Mouse (Mus musculus) kidney, embryonic 14.5 days (tissue): Measurements from ENCODE around the gene S100pbp. TPM values are rescaled to one million over a fixed set of nuclear protein-coding genes. Genes with fewer than 3 reads are reported as not detected.
A peak's percentile ranks its signal among the peaks of the same experiment; 100 is the strongest.

ENCODE experiments used
- ATAC-seq: fragments of 200-750 bp; cut with Nextera tagmentation; 2 replicates; pipeline ENCODE4 v1.8.0; 2017; ENCODE audit warnings: moderate number of reproducible peaks, mild to moderate bottlenecking, moderate TSS enrichment, moderate library complexity; ENCODE audit not compliant: low FRiP score, low TSS enrichment
- H3K27ac ChIP-seq: fragments of 300-500 bp; sonication (generic); 2 replicates; pipeline ENCODE4 v1.5.1; 2014; ENCODE audit warnings: low read depth, mild to moderate bottlenecking, low read length, moderate library complexity, mixed read lengths
- H3K27me3 ChIP-seq: fragments of 300-500 bp; sonication (generic); 2 replicates; pipeline ENCODE4 v1.6.1; 2014; ENCODE audit warnings: mild to moderate bottlenecking, low read length; ENCODE audit not compliant: control insufficient read depth, insufficient read depth
- H3K36me3 ChIP-seq: fragments of 300-500 bp; sonication (generic); 2 replicates; pipeline ENCODE4 v1.6.1; 2014; ENCODE audit warnings: low read length, mixed read lengths; ENCODE audit not compliant: control insufficient read depth, insufficient read depth
- H3K4me1 ChIP-seq: fragments of 300-500 bp; sonication (generic); 2 replicates; pipeline ENCODE4 v1.6.1; 2014; ENCODE audit warnings: low read length, mixed read lengths; ENCODE audit not compliant: control insufficient read depth, insufficient read depth
- H3K4me2 ChIP-seq: fragments of 300-500 bp; sonication (generic); replicated peaks from 2 replicates; pipeline ENCODE4 v1.6.1; 2014; ENCODE audit warnings: low read depth, mild to moderate bottlenecking, low read length
- H3K4me3 ChIP-seq: fragments of 300-500 bp; sonication (generic); 2 replicates; pipeline ENCODE4 v1.5.1; 2014; ENCODE audit warnings: mild to moderate bottlenecking, low read length
- H3K9ac ChIP-seq: fragments of 300-500 bp; sonication (generic); 2 replicates; pipeline ENCODE4 v1.6.1; 2014; ENCODE audit warnings: low read depth, mild to moderate bottlenecking, low read length, moderate library complexity
- H3K9me3 ChIP-seq: fragments of 300-500 bp; sonication (generic); 2 replicates; pipeline ENCODE4 v1.6.1; 2016; ENCODE audit warnings: low read length; ENCODE audit not compliant: control insufficient read depth
- WGBS: fragments of 180-500 bp; shearing (Covaris S2); extraction: QIAGEN DNeasy Blood & Tissue Kit; methylation state at CpG from one replicate; pipeline ENCODE4 v1.1.7; 2014; 5-methylcytosine and 5-hydroxymethylcytosine counted together
- polyA plus RNA-seq: library from polyadenylated mRNA; unstranded; fragments of >200 nt; fragmentation: Nextera tagmentation; extraction: Ambion mirVana; gene quantifications from 2 replicates; pipeline ENCODE4 v1.2.1, GENCODE M21; 2014

S100pbp gene
- polyA plus RNA-seq, 1 experiment from 2014 or later, result 28.9 TPM

GRCm38 (mm10) chr4:129128582-129129338 is 60.8 kb downstream of the S100pbp start:
- H3K9me3 ChIP-seq, result no peaks in the 10 kb centered on the region
- H3K9ac ChIP-seq, result no peak overlapping the region
- no peaks in the 10 kb centered on the region for H3K36me3 ChIP-seq
- ATAC-seq, result no peak
- 0 out of 2 replicates have a peak, but pooled peaks cover 3% of the 10 kb centered on the region for H3K27me3 ChIP-seq
- H3K4me1 ChIP-seq, result peaks cover 35% of the 10 kb centered on the region
- H3K27ac ChIP-seq, result no peak overlapping the region
- no peak overlapping the region for H3K4me2 ChIP-seq
- 47% methylated on average over 13 of the region's 13 CpGs for WGBS
- no peak overlapping the region for H3K4me3 ChIP-seq

GRCm38 (mm10) chr4:129125736-129126451 is 63.6 kb downstream of the S100pbp start:
- Histone ChIP-seq H3K27ac (no peak overlapping the region; the same call in 1 of the 2 replicates), H3K9ac (no peak overlapping the region), H3K9me3 (no peaks in the 10 kb centered on the region), H3K27me3 (peaks cover 12% of the 10 kb centered on the region), H3K4me2 (peak overlapping the region; percentile 24), H3K4me3 (peak overlapping the region; percentile 6; the same call in 1 of the 2 replicates), H3K4me1 (peaks cover 44% of the 10 kb centered on the region), H3K36me3 (no peaks in the 10 kb centered on the region)
- 25% methylated on average over 19 of the region's 19 CpGs for WGBS
- no peak for ATAC-seq

GRCm38 (mm10) chr4:129124652-129125146 is 64.8 kb downstream of the S100pbp start:
- no peaks in the 10 kb centered on the region for H3K9me3 ChIP-seq
- no peak for ATAC-seq
- H3K4me3 ChIP-seq, result no peak overlapping the region

GRCm38 (mm10) chr4:129122719-129123118 is 66.8 kb downstream of the S100pbp start:
- H3K36me3 ChIP-seq, result no peaks in the 10 kb centered on the region
- peaks cover 22% of the 10 kb centered on the region for H3K27me3 ChIP-seq

More at GRCm38 (mm10) chr4:129124652-129125146, 64.8 kb downstream of the S100pbp start:
- Histone ChIP-seq H3K36me3 (no peaks in the 10 kb centered on the region), H3K27me3 (peaks cover 21% of the 10 kb centered on the region), H3K9ac (no peak overlapping the region), H3K27ac (no peak overlapping the region), H3K4me2 (no peak overlapping the region), H3K4me1 (peaks cover 39% of the 10 kb centered on the region)
- 4% methylated on average over 13 of the region's 13 CpGs for WGBS

DNA sequence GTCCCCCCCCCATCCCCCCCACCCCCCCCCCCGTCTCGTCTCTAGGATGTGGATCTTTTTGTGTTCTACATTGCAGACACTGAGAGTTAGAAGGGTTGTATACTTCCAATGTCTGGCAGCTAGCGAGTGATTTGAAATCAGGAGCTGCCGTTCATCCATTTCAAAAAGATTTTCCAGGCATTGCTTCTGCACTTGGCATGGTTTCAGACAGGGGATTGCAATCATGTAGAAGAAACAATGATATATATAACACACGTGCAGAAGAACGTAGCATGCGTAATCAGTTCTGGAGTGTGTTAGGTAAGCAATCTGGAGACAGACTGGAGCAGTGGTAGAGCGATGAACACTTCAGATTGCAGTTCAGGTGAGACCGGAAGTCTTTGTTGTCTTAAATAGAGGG is 67.4 kb downstream of the S100pbp start:
- peaks cover 27% of the 10 kb centered on the region for H3K4me1 ChIP-seq
- no peak overlapping the region for H3K4me2 ChIP-seq
- H3K27me3 ChIP-seq, result peaks cover 22% of the 10 kb centered on the region
- no peak for ATAC-seq
- no peaks in the 10 kb centered on the region for H3K36me3 ChIP-seq
- H3K9ac ChIP-seq, result no peak overlapping the region
- H3K4me3 ChIP-seq, result no peak overlapping the region
- H3K27ac ChIP-seq, result no peak overlapping the region
- H3K9me3 ChIP-seq, result no peaks in the 10 kb centered on the region
- WGBS, result 37% methylated on average over 9 of the region's 9 CpGs

More at GRCm38 (mm10) chr4:129122719-129123118, 66.8 kb downstream of the S100pbp start:
- Histone ChIP-seq H3K9me3 (no peaks in the 10 kb centered on the region), H3K4me2 (no peak overlapping the region), H3K4me3 (no peak overlapping the region), H3K27ac (no peak overlapping the region), H3K9ac (no peak overlapping the region), H3K4me1 (peaks cover 27% of the 10 kb centered on the region)
- WGBS, result 42% methylated on average over 8 of the region's 8 CpGs
- ATAC-seq, result no peak

DNA sequence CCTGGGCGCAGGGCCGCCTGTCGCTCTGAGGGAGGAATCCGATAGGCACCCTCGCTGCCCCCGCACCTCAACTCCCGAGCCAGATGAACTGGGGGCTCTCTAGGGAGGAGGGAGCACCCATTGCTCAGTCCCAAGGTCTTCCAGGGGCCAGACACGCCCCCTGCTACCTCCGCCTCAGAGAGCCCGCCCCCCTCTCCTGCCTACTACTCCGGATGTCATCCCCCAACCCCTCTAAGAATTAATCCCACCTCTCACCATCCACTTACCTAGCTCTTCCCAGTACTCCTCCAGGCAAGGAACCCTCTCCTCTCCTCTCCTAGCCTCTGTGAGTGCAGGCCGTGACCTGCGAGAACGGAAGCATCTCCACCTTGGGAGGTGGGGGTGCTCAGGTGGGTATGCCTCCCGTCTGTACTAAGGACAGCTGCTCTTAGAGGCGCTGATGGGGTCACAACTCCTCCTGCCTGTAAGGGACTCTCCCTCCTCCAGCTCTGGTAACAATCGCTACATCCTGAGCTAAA is 67.9 kb downstream of the S100pbp start, which contains the start of gene Hpca:
Hpca (minus strand) TSS at position 468 of the 518 bp plus-strand sequence.
- WGBS, result 1% methylated on average over 15 of the region's 17 CpGs
- H3K27me3 ChIP-seq, result peaks cover 22% of the 10 kb centered on the region
- ATAC-seq, result peak; percentile 24; the same call in 1 of the 2 replicates
- H3K4me3 ChIP-seq, result peak within 1 kb of the TSS; percentile 48
- peak within 1 kb of the TSS; percentile 90 for H3K4me2 ChIP-seq
- H3K9ac ChIP-seq, result peak within 1 kb of the TSS; percentile 23; the same call in 1 of the 2 replicates
- H3K36me3 ChIP-seq, result no peaks in the 10 kb centered on the region
- H3K9me3 ChIP-seq, result no peaks in the 10 kb centered on the region
- no peak within 1 kb of the TSS for H3K27ac ChIP-seq
- H3K4me1 ChIP-seq, result peaks cover 27% of the 10 kb centered on the region

DNA sequence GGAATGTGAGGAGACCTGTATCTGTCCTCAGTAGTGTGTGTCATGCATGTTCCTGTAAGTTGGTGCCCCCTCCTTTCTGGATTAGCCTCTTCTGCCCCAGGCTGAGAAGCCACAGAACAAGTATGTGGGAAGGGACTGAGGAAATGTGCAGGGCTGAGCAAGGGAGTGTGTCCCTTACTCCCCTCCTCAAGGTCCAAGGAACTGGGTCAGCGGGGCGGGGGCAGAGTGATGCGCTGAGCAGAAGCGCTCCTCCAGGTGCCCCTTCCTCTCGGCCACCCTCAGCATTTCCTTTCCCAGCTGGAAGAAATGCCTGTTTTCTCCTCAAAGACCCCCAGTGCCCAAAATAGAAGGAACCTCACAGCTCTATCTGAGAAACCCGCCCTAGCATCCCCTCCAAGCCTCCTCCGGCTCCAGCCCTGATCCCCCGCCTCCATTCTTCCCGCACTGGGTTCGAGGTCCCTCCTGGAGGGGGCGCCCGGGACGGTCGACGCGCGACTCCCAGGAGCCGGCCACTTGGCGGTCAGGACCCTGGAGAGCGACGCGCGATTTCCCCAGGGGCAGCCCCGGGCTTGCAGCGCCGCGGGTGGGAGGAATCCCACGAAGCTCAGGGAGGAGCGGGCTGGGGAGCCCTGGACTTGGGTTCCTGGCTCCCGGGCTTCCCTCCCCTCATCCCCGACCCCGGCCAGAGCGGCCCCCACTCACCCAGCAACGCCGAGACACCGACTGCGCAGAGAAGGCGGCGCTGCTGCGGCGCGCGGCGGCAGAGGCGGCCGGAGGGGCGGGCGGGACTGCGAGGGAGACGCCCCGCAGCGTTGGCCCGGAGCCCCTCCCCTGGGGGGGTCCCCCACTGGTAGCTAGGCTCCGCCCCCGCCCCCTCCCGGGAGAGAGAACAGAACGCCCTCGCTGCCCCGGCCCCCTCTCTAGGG is 68.7 kb downstream of the S100pbp start:
- Histone ChIP-seq H3K4me2 (peak overlapping the region; percentile 90), H3K4me1 (peaks cover 22% of the 10 kb centered on the region), H3K36me3 (no peaks in the 10 kb centered on the region), H3K4me3 (peak overlapping the region; percentile 48), H3K27ac (no peak overlapping the region), H3K27me3 (peaks cover 19% of the 10 kb centered on the region), H3K9ac (peak overlapping the region; percentile 23; the same call in 1 of the 2 replicates), H3K9me3 (no peaks in the 10 kb centered on the region)
- WGBS, result under 1% methylated on average over 44 of the region's 59 CpGs
- peak; percentile 58 for ATAC-seq

GRCm38 (mm10) chr4:129119708-129120107 is 69.8 kb downstream of the S100pbp start:
- H3K4me1 ChIP-seq, result peaks cover 19% of the 10 kb centered on the region
- WGBS, result 78% methylated on average over 10 of the region's 10 CpGs

More at GRCm38 (mm10) chr4:129119708-129120107, 69.8 kb downstream of the S100pbp start:
- peaks cover 19% of the 10 kb centered on the region for H3K27me3 ChIP-seq
- H3K4me2 ChIP-seq, result no peak overlapping the region
- no peak overlapping the region for H3K9ac ChIP-seq
- H3K27ac ChIP-seq, result no peak overlapping the region
- H3K4me3 ChIP-seq, result no peak overlapping the region
- no peaks in the 10 kb centered on the region for H3K9me3 ChIP-seq
- no peaks in the 10 kb centered on the region for H3K36me3 ChIP-seq
- ATAC-seq, result no peak
